9 mouse cellular contexts compared by ENCODE assay signal in genomic region chr8:13411597-13411996, GRCm38 (mm10). TPM values are rescaled to one million over a fixed set of nuclear protein-coding genes. Genes with fewer than 3 reads are reported as not detected.
DNase-seq lines count a peak whose midpoint lies in the region; ATAC-seq lines count a peak whose summit lies in the region.
"Had no signal": no experiment of that assay in that cellular context is flagged by ENCODE, and none has a peak within 500 bp of the region (broad histone marks: within the 10 kb centered on the region; RNA-seq: fewer than 3 reads in every experiment).

No protein-coding gene starts in this region.

- no peak for ATAC-seq in forebrain, embryonic 11.5 days (replicated peaks; ENCODE audit: low FRiP score)
- no peak for ATAC-seq in forebrain, embryonic 15.5 days (replicated peaks)

- no peaks in the 10 kb centered on the region for H3K9me3 ChIP-seq in forebrain, embryonic 11.5 days (ENCODE audit: control insufficient read depth, low read length)
- no peaks in the 10 kb centered on the region for H3K9me3 ChIP-seq in forebrain, embryonic 15.5 days
- H3K9me3 ChIP-seq in heart, embryonic 10.5 days: no peaks in the 10 kb centered on the region
- H3K9me3 ChIP-seq: megakaryocyte, embryonic 14.5 days had no signal

- no peak overlapping the region for H3K4me3 ChIP-seq in forebrain, embryonic 11.5 days (ENCODE audit: low read depth, low read length)
- no peak overlapping the region for H3K4me3 ChIP-seq in forebrain, embryonic 15.5 days
- H3K4me3 ChIP-seq in heart, embryonic 10.5 days: no peak overlapping the region
- H3K4me3 ChIP-seq: megakaryocyte, embryonic 14.5 days had no signal

- no peak overlapping the region for H3K4me2 ChIP-seq in forebrain, embryonic 11.5 days (ENCODE audit: low read depth, low read length, severe bottlenecking)
- H3K4me2 ChIP-seq in forebrain, embryonic 15.5 days (replicated peaks): no peak overlapping the region

- WGBS in forebrain, embryonic 11.5 days: 28% methylated on average over 6 of the region's 6 CpGs
- WGBS in forebrain, embryonic 15.5 days: 27% methylated on average over 6 of the region's 6 CpGs
- WGBS in heart, embryonic 10.5 days: 31% methylated on average over 6 of the region's 6 CpGs

- peak; percentile 86 for DNase-seq in forebrain, embryonic 11.5 days (ENCODE audit: low spot score)
- DNase-seq in WW6 (ENCODE audit: low read depth, low spot score): peak; percentile 65
- peak; percentile 44 to 65 for DNase-seq in cerebellum, postnatal 4 days (ENCODE audit: low spot score in 2 of 2)
- DNase-seq in heart, embryonic 10.5 days (ENCODE audit: low spot score): peak; percentile 82
- DNase-seq in layer of hippocampus, adult 9-11 months: peak; percentile 59
- peak; percentile 48 to 72 for DNase-seq in lung, postnatal 4 days
- peak; percentile 21 for DNase-seq in spleen, adult 12 weeks (ENCODE audit: low spot score)

- H3K27ac ChIP-seq in forebrain, embryonic 11.5 days (ENCODE audit: low read depth, low read length): no peak overlapping the region
- H3K27ac ChIP-seq in forebrain, embryonic 15.5 days (replicated peaks): no peak overlapping the region
- H3K27ac ChIP-seq in heart, embryonic 10.5 days: no peak overlapping the region

- no peaks in the 10 kb centered on the region for H3K4me1 ChIP-seq in forebrain, embryonic 11.5 days (replicated peaks; ENCODE audit: control insufficient read depth, insufficient read depth, low read length)
- no peaks in the 10 kb centered on the region for H3K4me1 ChIP-seq in forebrain, embryonic 15.5 days
- H3K4me1 ChIP-seq in heart, embryonic 10.5 days: no peaks in the 10 kb centered on the region
- H3K4me1 ChIP-seq: megakaryocyte, embryonic 14.5 days had no signal

- no peak overlapping the region for H3K9ac ChIP-seq in forebrain, embryonic 11.5 days (ENCODE audit: low read length)
- no peak overlapping the region for H3K9ac ChIP-seq in forebrain, embryonic 15.5 days (replicated peaks)

- H3K36me3 ChIP-seq in forebrain, embryonic 11.5 days (ENCODE audit: control insufficient read depth, insufficient read depth, low read length): no peaks in the 10 kb centered on the region
- H3K36me3 ChIP-seq in forebrain, embryonic 15.5 days: no peaks in the 10 kb centered on the region
- no peaks in the 10 kb centered on the region for H3K36me3 ChIP-seq in heart, embryonic 10.5 days

- H3K27me3 ChIP-seq in forebrain, embryonic 11.5 days (ENCODE audit: control insufficient read depth, insufficient read depth, low read length): no peaks in the 10 kb centered on the region
- no peaks in the 10 kb centered on the region for H3K27me3 ChIP-seq in forebrain, embryonic 15.5 days
- peaks cover 4% of the 10 kb centered on the region; the same call in 1 of the 2 replicates for H3K27me3 ChIP-seq in heart, embryonic 10.5 days (ENCODE audit: insufficient read depth, poor library complexity, severe bottlenecking)

RNA-seq across cellular contexts. Expression of gene Grk1, which starts 6.7 kb away (rescaled TPM):
- 0.05 TPM in 2 replicates for polyA plus RNA-seq in forebrain, embryonic 11.5 days (2014; fragmentation: Nextera tagmentation; extraction: Ambion mirVana)
- 0.03 TPM in 1 of 2 replicates, not detected in the other for polyA plus RNA-seq in forebrain, embryonic 15.5 days (2015; fragmentation: Nextera tagmentation; extraction: Ambion mirVana)
- polyA plus RNA-seq in heart, embryonic 10.5 days (2016; fragmentation: Nextera tagmentation; extraction: Ambion mirVana): 0.10 TPM in 1 of 2 replicates, not detected in the other

RNA-seq across cellular contexts. Expression of gene Atp4b, which starts 15.0 kb away (rescaled TPM):
- not detected in 2 replicates for polyA plus RNA-seq in forebrain, embryonic 11.5 days (2014; fragmentation: Nextera tagmentation; extraction: Ambion mirVana)
- not detected in 2 replicates for polyA plus RNA-seq in forebrain, embryonic 15.5 days (2015; fragmentation: Nextera tagmentation; extraction: Ambion mirVana)
- not detected in 2 replicates for polyA plus RNA-seq in heart, embryonic 10.5 days (2016; fragmentation: Nextera tagmentation; extraction: Ambion mirVana)

RNA-seq across cellular contexts. Expression of gene Tmem255b, which starts 23.4 kb away (rescaled TPM):
- 0.39 TPM in 1 of 2 replicates, not detected in the other for polyA plus RNA-seq in forebrain, embryonic 11.5 days (2014; fragmentation: Nextera tagmentation; extraction: Ambion mirVana)
- polyA plus RNA-seq in forebrain, embryonic 15.5 days (2015; fragmentation: Nextera tagmentation; extraction: Ambion mirVana): 0.36 TPM in 1 of 2 replicates, not detected in the other
- 0.18 TPM in 1 of 2 replicates, not detected in the other for polyA plus RNA-seq in heart, embryonic 10.5 days (2016; fragmentation: Nextera tagmentation; extraction: Ambion mirVana)

Comparison
In these comparisons a context has a peak if more than half of its experiments do, and no peak if none do; other contexts are left out.
1. DNase-seq: peak in every context shown above with its lines; median percentile 86 in forebrain, embryonic 11.5 days; 82 in heart, embryonic 10.5 days; 65 in WW6; 60 in lung, postnatal 4 days; 59 in layer of hippocampus, adult 9-11 months; 54 in cerebellum, postnatal 4 days; 21 in spleen, adult 12 weeks.